Mouse (Mus musculus): ENCODE data around the gene Slc35g2.

The Slc35g2 gene

DNA sequence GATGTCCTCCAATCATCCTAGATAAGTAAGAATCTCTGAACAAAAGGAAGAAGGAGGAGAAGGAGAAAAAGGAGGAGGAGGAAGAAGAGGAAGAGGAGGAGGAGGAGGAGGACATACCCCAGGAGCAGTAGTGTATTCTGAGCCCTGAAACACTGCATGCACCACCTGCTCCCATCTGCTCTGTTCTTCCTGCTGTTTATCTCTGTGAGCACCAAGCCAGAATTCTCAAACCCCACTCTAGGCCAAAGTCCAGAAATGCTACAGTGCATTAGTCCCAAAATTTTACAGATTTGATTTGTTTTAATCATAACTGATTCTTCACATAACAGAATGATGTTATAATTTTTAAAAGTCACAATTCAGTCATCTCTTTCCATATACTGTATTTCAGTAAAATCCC lies 11.9 kb downstream of the Slc35g2 start:
- DNase-seq (ENCODE audit: low spot score) = no peak

DNA sequence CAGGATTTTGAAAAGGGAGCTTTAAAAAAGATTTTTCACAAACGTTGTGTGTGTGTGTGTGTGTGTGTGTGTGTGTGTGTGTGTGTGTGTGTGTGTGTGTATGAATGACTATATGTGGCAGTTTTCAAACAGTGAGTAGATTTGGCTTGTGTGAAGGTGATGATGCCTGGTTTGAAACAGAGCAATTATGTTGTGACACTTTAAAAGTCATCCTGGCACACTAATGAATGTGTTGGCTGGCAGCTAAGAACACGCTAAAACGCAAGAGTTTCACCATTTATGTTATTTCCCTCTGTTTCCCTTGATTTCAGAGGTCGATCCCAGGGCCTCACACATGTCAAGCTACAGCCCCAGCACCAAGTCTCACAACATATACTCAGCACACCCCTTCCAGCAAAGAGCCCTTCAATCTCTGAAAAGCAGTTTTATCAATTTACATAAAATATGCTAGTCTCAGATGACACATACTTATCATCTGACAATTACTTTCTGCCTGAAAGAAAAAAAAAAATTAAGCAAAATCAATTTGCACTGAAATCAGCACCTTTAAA lies 12.8 kb downstream of the Slc35g2 start:
- no peak for DNase-seq (ENCODE audit: low spot score)

- no peak for DNase-seq (ENCODE audit: low spot score)
Observed at GRCm38 (mm10) chr9:100555686-100556085, 15.2 kb downstream of the Slc35g2 start.

- no peak for DNase-seq (ENCODE audit: low spot score)
Observed at GRCm38 (mm10) chr9:100548313-100548712, 22.6 kb downstream of the Slc35g2 start.

DNA sequence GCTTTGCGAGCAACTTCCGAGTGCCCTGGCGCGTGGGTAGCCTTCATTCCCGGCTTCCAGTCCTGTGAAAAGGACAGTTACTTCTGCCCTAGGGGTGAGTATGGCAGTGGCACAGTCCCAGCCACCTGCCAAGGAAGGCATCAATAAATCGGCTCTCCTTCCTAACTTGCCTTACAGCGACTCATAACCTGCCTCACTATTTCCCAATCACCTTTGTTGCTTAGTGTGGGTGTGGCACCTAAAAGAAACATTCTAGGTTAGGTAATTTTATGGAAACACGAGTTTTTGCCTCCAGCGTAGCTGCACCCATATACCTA lies 24.3 kb downstream of the Slc35g2 start:
- no peak for DNase-seq (ENCODE audit: low spot score)

- DNase-seq (ENCODE audit: low spot score) = peak; percentile 98
Observed at GRCm38 (mm10) chr9:100545715-100546593, 24.9 kb downstream of the Slc35g2 start, which contains the start of gene Nck1. TSS of gene Nck1 (minus strand) at chr9:100546134.

DNA sequence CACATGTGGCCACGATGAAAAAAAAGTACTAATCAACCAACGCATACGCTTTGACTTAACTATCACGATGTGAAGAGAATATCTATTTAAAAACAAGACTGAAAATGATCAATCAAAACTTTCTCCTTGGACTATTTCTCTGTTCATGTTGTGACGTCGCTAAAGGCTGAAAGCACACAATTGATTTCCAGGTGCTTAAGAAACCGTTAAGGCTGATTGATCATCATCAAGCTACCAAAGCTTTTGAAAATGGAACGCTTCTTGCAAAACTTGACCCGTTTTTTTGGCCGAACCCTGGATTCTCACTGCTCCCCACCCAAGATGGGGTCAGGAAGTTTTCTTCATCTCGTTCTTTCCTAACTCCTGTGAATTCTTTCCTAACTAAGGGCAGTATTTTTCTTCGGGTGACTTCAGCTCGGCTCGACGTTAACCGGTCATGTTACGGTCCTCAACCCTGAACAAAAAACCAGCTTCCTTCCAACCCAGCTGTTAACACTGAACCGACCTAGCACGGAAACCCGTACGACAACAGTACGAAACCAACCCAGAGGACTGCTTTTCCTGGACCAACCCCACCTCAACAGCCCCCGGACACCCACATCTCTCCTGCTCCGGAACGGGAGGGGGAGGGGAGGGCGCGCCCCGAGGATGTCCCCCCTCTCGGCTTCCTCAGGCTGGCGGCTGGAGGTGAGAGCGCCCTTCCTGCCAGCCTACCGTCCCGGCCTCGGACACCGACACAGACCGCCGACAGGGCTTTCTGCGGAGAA lies 25.8 kb downstream of the Slc35g2 start:
- no peak for DNase-seq (ENCODE audit: low spot score)

DNA sequence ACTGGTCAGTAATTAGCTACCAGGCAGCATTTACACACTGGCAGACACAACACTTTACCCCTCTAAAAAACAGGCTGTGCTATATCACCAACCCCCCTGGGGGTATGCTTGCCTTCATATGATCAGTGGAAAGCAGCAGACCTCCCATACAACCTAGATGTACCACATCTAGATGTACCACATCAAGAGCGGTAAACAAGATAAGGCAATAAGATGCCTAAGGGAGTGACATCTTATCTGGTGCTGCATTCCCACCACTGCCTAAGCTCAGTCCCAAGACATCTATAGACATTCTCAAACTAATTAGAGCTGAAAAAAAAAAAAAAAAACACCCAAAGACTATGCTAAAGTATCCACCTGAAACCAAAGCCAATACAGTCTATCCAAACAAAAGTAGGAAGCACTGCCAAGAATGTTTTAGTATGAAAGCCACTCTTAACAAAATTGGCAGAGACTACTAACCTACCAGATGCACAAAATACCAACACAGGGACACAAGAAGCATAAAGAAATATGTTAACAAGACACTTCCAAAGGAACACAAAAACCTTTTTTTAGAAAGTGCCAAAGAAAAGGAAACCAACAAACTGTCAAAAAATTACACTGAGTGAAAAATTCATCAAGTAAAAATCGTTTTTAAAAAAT lies 35.1 kb downstream of the Slc35g2 start:
- no peak for DNase-seq (ENCODE audit: low spot score)

- DNase-seq (ENCODE audit: low spot score) = no peak
Observed at GRCm38 (mm10) chr9:100534686-100535085, 36.2 kb downstream of the Slc35g2 start.

DNA sequence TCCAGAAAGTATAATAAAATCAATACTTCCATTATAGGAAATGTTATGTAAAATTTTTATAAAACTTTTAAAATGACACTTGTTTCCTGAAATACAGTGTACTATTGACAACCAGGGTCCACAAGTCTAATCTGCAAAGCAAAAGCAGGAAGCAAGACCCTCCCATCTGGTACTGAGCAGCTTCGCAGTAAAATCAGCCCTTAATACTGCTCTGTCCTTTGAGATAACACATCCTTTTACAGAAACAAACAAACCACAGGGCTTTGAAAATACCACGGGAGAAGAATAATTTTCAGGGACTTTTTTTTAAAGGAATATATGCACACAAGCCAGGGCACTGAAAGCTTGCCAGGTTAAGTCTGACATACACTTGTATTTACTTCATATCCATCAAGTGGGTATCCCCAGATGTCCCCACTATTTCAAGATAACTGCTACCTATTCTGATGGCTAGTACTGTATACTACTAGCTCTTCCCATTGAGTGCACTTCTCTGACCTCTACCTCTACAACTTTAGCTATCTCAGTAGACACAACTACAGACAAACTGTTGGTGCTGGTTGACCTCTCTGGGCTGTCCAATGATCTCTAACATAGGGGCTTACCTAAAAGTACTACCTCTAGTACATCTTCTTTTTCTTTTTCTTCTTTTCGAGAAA lies 37.9 kb downstream of the Slc35g2 start:
- no peak for DNase-seq (ENCODE audit: low spot score)

GRCm38 (mm10) chr9:100531296-100531695 lies 39.6 kb downstream of the Slc35g2 start:
- no peak for DNase-seq (ENCODE audit: low spot score)

GRCm38 (mm10) chr9:100525225-100525624 lies 45.7 kb downstream of the Slc35g2 start:
- no peak for DNase-seq (ENCODE audit: low spot score)

DNA sequence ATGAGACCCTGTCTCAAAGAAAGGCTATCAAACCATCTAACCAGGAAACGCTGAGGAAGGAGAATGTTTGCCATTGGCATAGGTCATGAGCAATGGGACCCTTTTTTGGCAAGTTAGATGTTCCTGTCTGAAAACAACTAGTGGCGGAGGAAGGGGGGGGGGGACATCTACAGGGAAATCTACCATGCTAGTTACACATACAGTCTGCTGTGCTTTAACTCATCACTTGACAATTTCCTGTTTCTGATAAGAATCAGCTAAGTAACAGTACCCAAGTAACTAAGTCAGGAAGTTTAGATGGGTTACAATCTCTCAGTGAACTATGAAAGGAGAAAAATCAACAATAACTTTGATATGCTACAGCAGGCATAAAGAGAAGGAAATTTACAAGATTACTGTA lies 48.9 kb downstream of the Slc35g2 start:
- no peak for DNase-seq (ENCODE audit: low spot score)

- DNase-seq (ENCODE audit: low spot score) = peak; percentile 31
Observed at GRCm38 (mm10) chr9:100520586-100520985, 50.3 kb downstream of the Slc35g2 start.

DNA sequence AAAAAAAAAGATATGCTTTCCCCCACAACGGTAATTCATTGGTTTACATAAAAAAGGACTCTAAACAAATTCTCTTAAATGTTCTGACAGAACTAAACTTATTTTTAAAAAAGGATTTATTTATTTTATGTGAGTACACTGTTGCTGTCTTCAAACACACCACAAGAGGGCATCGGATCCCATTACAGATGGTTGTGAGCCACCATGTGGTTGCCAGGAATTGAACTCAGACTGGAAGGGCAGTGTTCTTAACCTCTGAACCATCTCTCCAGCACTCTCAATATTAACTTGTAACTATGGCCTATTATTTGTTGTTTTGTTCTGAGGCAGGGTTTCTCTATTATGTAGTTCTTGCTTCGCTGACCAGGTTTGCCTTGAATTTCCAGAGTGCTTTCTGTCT lies 50.9 kb downstream of the Slc35g2 start:
- no peak for DNase-seq (ENCODE audit: low spot score)

DNA sequence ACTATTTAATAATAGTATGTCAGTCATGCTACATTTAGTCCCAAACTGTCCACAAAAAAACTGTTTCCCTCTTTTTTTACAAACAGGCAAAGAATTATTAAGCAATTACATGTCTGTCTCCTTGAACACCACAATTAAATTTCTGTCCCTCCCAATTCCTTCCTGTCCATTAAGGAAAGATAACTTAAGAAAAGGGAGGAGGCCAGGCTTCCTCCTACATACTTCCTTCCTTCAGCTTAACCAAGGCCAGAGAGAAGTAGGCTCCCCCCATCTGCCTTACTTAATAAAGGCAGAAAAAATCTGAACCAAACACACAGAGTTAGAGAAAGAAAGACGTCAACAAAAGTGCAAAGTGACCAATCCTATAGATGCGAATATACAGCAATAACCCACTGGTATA lies 63.3 kb downstream of the Slc35g2 start:
- no peak for DNase-seq (ENCODE audit: low spot score)

GRCm38 (mm10) chr9:100506652-100507051 lies 64.2 kb downstream of the Slc35g2 start:
- DNase-seq (ENCODE audit: low spot score) = no peak

DNA sequence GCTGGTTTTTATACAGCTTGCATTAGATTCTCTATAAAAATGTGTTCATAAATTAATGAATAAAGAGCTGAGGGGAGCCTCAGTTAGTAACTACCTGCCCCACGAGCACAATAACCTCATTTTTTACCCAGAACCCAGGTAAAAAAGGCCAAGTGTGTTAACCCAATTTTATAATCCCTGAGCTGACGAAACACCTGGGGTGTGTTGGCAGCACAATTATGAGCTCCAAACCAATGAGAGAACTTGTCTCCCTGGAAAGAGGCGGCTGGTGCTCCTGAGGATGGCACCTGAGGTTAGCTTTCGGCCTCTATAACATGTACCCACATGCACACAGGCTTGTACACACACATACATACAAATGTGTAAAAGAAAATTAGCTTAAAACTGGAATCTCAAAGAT lies 65.4 kb downstream of the Slc35g2 start:
- DNase-seq (ENCODE audit: low spot score) = no peak
